Mouse (Mus musculus) forelimb bud, embryonic 11.5 days (tissue): ENCODE data around the gene Dlg1.

Experiments
- DNase-seq: peaks from one replicate; pipeline ENCODE4 v3.0.0-alpha.2; 2012; ENCODE audit warnings: low read depth, low spot score

Dlg1 gene

GRCm38 (mm10) chr16:31655531-31655930 lies 7.7 kb upstream of the Dlg1 start:
- DNase-seq: no peak

GRCm38 (mm10) chr16:31657502-31657901 lies 5.7 kb upstream of the Dlg1 start:
- no peak for DNase-seq

- DNase-seq: no peak
Observed at GRCm38 (mm10) chr16:31658539-31659334, 4.5 kb upstream of the Dlg1 start.

- DNase-seq: no peak
Observed at GRCm38 (mm10) chr16:31659453-31659852, 3.8 kb upstream of the Dlg1 start.

GRCm38 (mm10) chr16:31662556-31663378 lies 476 bp upstream of the Dlg1 start:
- no peak for DNase-seq

GRCm38 (mm10) chr16:31664287-31664597 lies 999 bp downstream of the Dlg1 start:
- no peak for DNase-seq

GRCm38 (mm10) chr16:31672202-31672601 lies 9.0 kb downstream of the Dlg1 start:
- DNase-seq: no peak

GRCm38 (mm10) chr16:31677463-31677862 lies 14.2 kb downstream of the Dlg1 start:
- DNase-seq: no peak

- DNase-seq: no peak
Observed at GRCm38 (mm10) chr16:31682291-31682690, 19.0 kb downstream of the Dlg1 start.

- DNase-seq: no peak
Observed at GRCm38 (mm10) chr16:31683670-31684430, 20.6 kb downstream of the Dlg1 start.

- DNase-seq: no peak
Observed at GRCm38 (mm10) chr16:31684771-31685170, 21.5 kb downstream of the Dlg1 start.

- DNase-seq: no peak
Observed at GRCm38 (mm10) chr16:31687766-31688165, 24.5 kb downstream of the Dlg1 start.

- DNase-seq: no peak
Observed at GRCm38 (mm10) chr16:31695286-31696020, 32.2 kb downstream of the Dlg1 start.

GRCm38 (mm10) chr16:31696367-31696766 lies 33.1 kb downstream of the Dlg1 start:
- DNase-seq: no peak

- no peak for DNase-seq
Observed at GRCm38 (mm10) chr16:31697341-31697740, 34.1 kb downstream of the Dlg1 start.

- DNase-seq: no peak
Observed at GRCm38 (mm10) chr16:31705213-31705612, 42.0 kb downstream of the Dlg1 start.

- DNase-seq: no peak
Observed at GRCm38 (mm10) chr16:31705904-31706303, 42.7 kb downstream of the Dlg1 start.

- no peak for DNase-seq
Observed at GRCm38 (mm10) chr16:31707326-31707725, 44.1 kb downstream of the Dlg1 start.

- no peak for DNase-seq
Observed at GRCm38 (mm10) chr16:31722991-31723390, 59.7 kb downstream of the Dlg1 start.

GRCm38 (mm10) chr16:31724121-31724520 lies 60.9 kb downstream of the Dlg1 start:
- peak; percentile 58 for DNase-seq

GRCm38 (mm10) chr16:31724818-31725217 lies 61.6 kb downstream of the Dlg1 start:
- no peak for DNase-seq
